Comparison of ENCODE assay signal across 25 mouse cellular contexts in the genomic region with DNA sequence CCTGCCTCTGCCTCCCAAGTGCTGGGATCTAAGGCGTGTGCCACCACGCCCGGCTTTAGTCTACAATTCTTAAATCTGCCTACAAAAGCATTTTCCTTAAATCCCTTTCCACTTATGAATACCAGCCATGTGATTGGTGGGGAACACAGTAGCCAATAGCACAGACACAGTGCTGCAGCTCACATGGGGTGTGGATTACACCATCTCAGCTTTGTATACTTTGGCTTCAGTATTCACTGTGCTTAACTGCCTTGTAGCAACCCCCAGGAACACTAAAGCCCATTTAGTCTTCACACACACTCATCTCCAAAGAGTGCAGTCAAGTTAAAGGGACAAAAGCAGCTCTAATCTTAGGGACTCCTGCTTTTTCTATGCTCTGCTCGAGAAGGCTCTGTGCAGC.
DNase-seq lines count a peak whose midpoint lies in the region; TF ChIP-seq lines count a peak whose summit lies in the region.
"Had no signal": no experiment of that assay in that cellular context is flagged by ENCODE, and none has a peak within 500 bp of the region (broad histone marks: within the 10 kb centered on the region; RNA-seq: fewer than 3 reads in every experiment).

No protein-coding gene starts in this region.

- H3K4me3 ChIP-seq in liver, adult 2 months (ENCODE audit: insufficient read depth, low read depth, low read length): no peak overlapping the region
- H3K4me3 ChIP-seq in bone marrow macrophage, adult 2 months (ENCODE audit: insufficient read depth, low read length): no peak overlapping the region
- no peak overlapping the region for H3K4me3 ChIP-seq in myocyte
- H3K4me3 ChIP-seq: embryonic facial prominence, embryonic 10.5 days; embryonic facial prominence, embryonic 13.5 days; erythroblast, embryonic 14.5 days; forebrain, embryonic 10.5 days; gastrocnemius, adult 2 months; heart, adult 2 months; heart, embryonic 10.5 days; hindbrain, embryonic 12.5 days; hindbrain, embryonic 15.5 days had no signal

- 72% methylated on average over 4 of the region's 4 CpGs for WGBS in liver, adult 2 months

- peaks cover 44% of the 10 kb centered on the region for H3K4me1 ChIP-seq in liver, adult 2 months (ENCODE audit: control insufficient read depth, insufficient read depth, low read length)
- H3K4me1 ChIP-seq in bone marrow macrophage, adult 2 months (ENCODE audit: control insufficient read depth, insufficient read depth, low read length): peaks cover 67% of the 10 kb centered on the region
- H3K4me1 ChIP-seq: embryonic facial prominence, embryonic 13.5 days had no signal

- no peak for TF ChIP-seq CTCF in liver, adult 2 months (IDR thresholded peaks at IDR 0.05; ENCODE audit: low read depth, low read length)
- no peak for TF ChIP-seq CTCF in bone marrow macrophage, adult 2 months (IDR thresholded peaks at IDR 0.05; ENCODE audit: low read depth, low read length)

- no peaks in the 10 kb centered on the region for H3K27me3 ChIP-seq in liver, adult 2 months (ENCODE audit: control insufficient read depth, insufficient read depth, low read length)
- no peaks in the 10 kb centered on the region for H3K27me3 ChIP-seq in myocyte (ENCODE audit: control insufficient read depth, insufficient read depth, insufficient read length)
- H3K27me3 ChIP-seq: CH12.LX; embryonic facial prominence, embryonic 13.5 days; hindbrain, embryonic 12.5 days; hindbrain, embryonic 15.5 days had no signal

- H3K4me2 ChIP-seq in myocyte (ENCODE audit: low read depth): peak overlapping the region; percentile 81
- H3K4me2 ChIP-seq: embryonic facial prominence, embryonic 13.5 days; hindbrain, embryonic 12.5 days; hindbrain, embryonic 15.5 days had no signal

- H3K79me2 ChIP-seq in liver, adult 2 months (ENCODE audit: control insufficient read depth, insufficient read depth, low read length): peaks cover 52% of the 10 kb centered on the region
- H3K79me2 ChIP-seq in myocyte (ENCODE audit: control insufficient read depth, insufficient read depth): peaks cover 29% of the 10 kb centered on the region

- no peak for TF ChIP-seq POLR2A in liver, adult 2 months (IDR thresholded peaks at IDR 0.05; ENCODE audit: extremely low read depth, insufficient read depth, low read length)
- no peak for TF ChIP-seq POLR2A in bone marrow macrophage, adult 2 months (IDR thresholded peaks at IDR 0.05; ENCODE audit: borderline replicate concordance, low read depth, low read length)
- no peak for TF ChIP-seq POLR2A in myocyte (IDR thresholded peaks at IDR 0.05; ENCODE audit: insufficient read length, low read depth)

- no peak overlapping the region for H3ac ChIP-seq in myocyte (ENCODE audit: control insufficient read depth, insufficient read length)

- DNase-seq in liver, adult 2 months (ENCODE audit: extremely low read depth, low read depth, low spot score): peak; percentile 83
- DNase-seq in liver: no peak
- DNase-seq in 3T3-L1 (ENCODE audit: low read depth, low spot score): peak; percentile 33
- no peak for DNase-seq in urinary bladder, postnatal 25 days (ENCODE audit: low spot score)
- no peak for DNase-seq in B cell, adult 2 months
- DNase-seq: adrenal gland, adult 8-10 months; adrenal gland, postnatal 25 days; cerebellum, adult 18-20 months; cerebellum, adult 9-10 months; cerebellum, postnatal 25 days; embryo, embryonic 11 days; forebrain, postnatal 0 days; gastrocnemius, adult 2 months; gastrocnemius, postnatal 14 days; heart, adult 2 months had no signal

- peaks cover 3% of the 10 kb centered on the region; the same call in 1 of the 2 replicates for H3K36me3 ChIP-seq in liver, adult 2 months (ENCODE audit: control insufficient read depth, insufficient read depth, low read length)
- H3K36me3 ChIP-seq in myocyte (ENCODE audit: control insufficient read depth, insufficient read depth): no peaks in the 10 kb centered on the region
- H3K36me3 ChIP-seq: hindbrain, embryonic 15.5 days had no signal

- no peak overlapping the region for H3K9ac ChIP-seq in liver, adult 2 months (ENCODE audit: low read depth, low read length)
- H3K9ac ChIP-seq: embryonic facial prominence, embryonic 13.5 days; forebrain, postnatal 0 days; hindbrain, embryonic 12.5 days; hindbrain, embryonic 15.5 days had no signal

- no peak overlapping the region for H3K27ac ChIP-seq in liver, adult 2 months (replicated peaks; ENCODE audit: insufficient read depth, low read depth, low read length)
- H3K27ac ChIP-seq in bone marrow macrophage, adult 2 months (ENCODE audit: insufficient read depth, low read depth, low read length): peak overlapping the region; percentile 44
- H3K27ac ChIP-seq: embryonic facial prominence, embryonic 10.5 days; embryonic facial prominence, embryonic 13.5 days; forebrain, embryonic 10.5 days; gastrocnemius, adult 2 months; heart, adult 2 months; heart, embryonic 10.5 days; hindbrain, embryonic 12.5 days; hindbrain, embryonic 15.5 days had no signal

TF ChIP-seq in myocyte, 11 proteins besides CTCF, POLR2A, EP300 and RAD21:
- TF ChIP-seq MAX (IDR thresholded peaks at IDR 0.05; ENCODE audit: low read depth): no peak
- no peak for TF ChIP-seq CEBPB (IDR thresholded peaks at IDR 0.05; ENCODE audit: insufficient read depth, poor library complexity, severe bottlenecking)
- TF ChIP-seq POLR2AphosphoS2 (IDR thresholded peaks at IDR 0.05; ENCODE audit: insufficient read length, low read depth): no peak
- TF ChIP-seq TCF3 (IDR thresholded peaks at IDR 0.05; ENCODE audit: insufficient read length, low read depth): no peak
- TF ChIP-seq USF1 (IDR thresholded peaks at IDR 0.05; ENCODE audit: low read depth): no peak

Comparison
In these comparisons a context has a peak if more than half of its experiments do, and no peak if none do; other contexts are left out.
1. DNase-seq: peak in liver, adult 2 months (single experiment) and 3T3-L1 (single experiment); none in liver (single experiment), urinary bladder, postnatal 25 days (single experiment) and B cell, adult 2 months (0 of 2).